Mouse (Mus musculus) CH12.LX (cell line): ENCODE data around the gene Fpgs. TPM values are rescaled to one million over a fixed set of nuclear protein-coding genes. Genes with fewer than 3 reads are reported as not detected.

Source experiments
- DNase-seq: peaks from one replicate; pipeline ENCODE4 v3.0.0-alpha.2; 2013; ENCODE audit errors: extremely low read depth
- H3K27ac ChIP-seq: 2 replicates; pipeline ENCODE4 v1.5.1; 2012; ENCODE audit warnings: low read depth, mild to moderate bottlenecking, control low read depth, moderate library complexity; ENCODE audit not compliant: insufficient read depth
- H3K27me3 ChIP-seq: replicated peaks from 2 replicates; pipeline ENCODE3; 2012; ENCODE audit warnings: inconsistent platforms
- H3K36me3 ChIP-seq, 2 experiments: replicated peaks in 1 of 2; 2 replicates each; pipeline versions ENCODE3 to v1.6.1; 2012; ENCODE audit warnings: inconsistent platforms in 1 of 2, low read length in 1 of 2, mild to moderate bottlenecking in 1 of 2, mixed read lengths in 1 of 2, moderate library complexity in 1 of 2; ENCODE audit not compliant: control insufficient read depth in 1 of 2, insufficient read depth in 1 of 2
- H3K4me1 ChIP-seq, 2 experiments: 2 replicates each; pipeline ENCODE4 v1.6.1; 2012; ENCODE audit warnings: inconsistent platforms in 1 of 2, moderate library complexity in 1 of 2; ENCODE audit not compliant: insufficient read depth in 2 of 2, control insufficient read depth in 1 of 2
- H3K4me2 ChIP-seq: 2 replicates; pipeline ENCODE4 v1.6.1; 2012; ENCODE audit warnings: low read depth, mild to moderate bottlenecking, control low read depth; ENCODE audit not compliant: poor library complexity, insufficient read depth, severe bottlenecking
- H3K4me3 ChIP-seq, 3 experiments: fragments of 150-350 bp in 1 of 3; sonication (generic) in 1 of 3; replicated peaks in 1 of 3; 2 replicates each; pipeline versions ENCODE3 to v1.5.1; 2011 to 2012; ENCODE audit warnings: low read depth in 2 of 3, low read length in 2 of 3, mild to moderate bottlenecking in 2 of 3, moderate library complexity in 2 of 3, control low read depth in 1 of 3, improper control_type of control experiment in 1 of 3, inconsistent platforms in 1 of 3, mixed read lengths in 1 of 3; ENCODE audit not compliant: poor library complexity in 1 of 3
- H3K79me2 ChIP-seq: replicated peaks from 2 replicates; pipeline ENCODE4 v1.6.1; 2012; ENCODE audit warnings: mild to moderate bottlenecking, moderate library complexity; ENCODE audit not compliant: control insufficient read depth, poor library complexity, insufficient read depth, severe bottlenecking; ENCODE audit errors: extremely low read depth
- H3K9ac ChIP-seq: 2 replicates; pipeline ENCODE4 v1.6.1; 2012; ENCODE audit warnings: low read depth, mild to moderate bottlenecking, control low read depth, moderate library complexity; ENCODE audit not compliant: insufficient read depth
- H3K9me3 ChIP-seq: replicated peaks from 2 replicates; pipeline ENCODE3; 2012; ENCODE audit warnings: low read length, inconsistent platforms, mixed read lengths
- BHLHE40 ChIP-seq: IDR thresholded peaks from 2 replicates; pipeline ENCODE4 v1.6.1; 2011; ENCODE audit warnings: mild to moderate bottlenecking, low read depth, low read length, improper control_type of control experiment
- CHD1 ChIP-seq: IDR thresholded peaks from 2 replicates; pipeline ENCODE4 v1.6.1; 2012; ENCODE audit warnings: low read depth, low read length, improper control_type of control experiment, inconsistent platforms
- CHD2 ChIP-seq: IDR thresholded peaks from 2 replicates; pipeline ENCODE4 v1.6.1; 2011; ENCODE audit warnings: low read length, improper control_type of control experiment
- E2F4 ChIP-seq: IDR thresholded peaks from 2 replicates; pipeline ENCODE4 v1.6.1; 2011; ENCODE audit warnings: low read depth, low read length, improper control_type of control experiment; ENCODE audit not compliant: insufficient replicate concordance
- ETS1 ChIP-seq: conservative IDR thresholded peaks from 2 replicates; pipeline ENCODE4 v1.6.1; 2012; ENCODE audit warnings: low read depth, mild to moderate bottlenecking, inconsistent platforms, low read length, improper control_type of control experiment, moderate library complexity
- GABPA ChIP-seq: IDR thresholded peaks from 2 replicates; pipeline ENCODE4 v1.6.1; 2012; ENCODE audit warnings: low read depth, low read length, improper control_type of control experiment, inconsistent platforms; ENCODE audit not compliant: insufficient replicate concordance
- HCFC1 ChIP-seq: IDR thresholded peaks from 2 replicates; pipeline ENCODE4 v1.6.1; 2012; ENCODE audit warnings: low read depth, mild to moderate bottlenecking, inconsistent platforms, low read length, improper control_type of control experiment
- IRF4 ChIP-seq: IDR thresholded peaks from 2 replicates; pipeline ENCODE4 v1.6.1; 2014; ENCODE audit warnings: low read depth, mild to moderate bottlenecking, inconsistent platforms, low read length, improper control_type of control experiment
- KAT2A ChIP-seq: IDR thresholded peaks from 2 replicates; pipeline ENCODE4 v1.6.1; 2012; ENCODE audit warnings: low read length, improper control_type of control experiment, inconsistent platforms; ENCODE audit not compliant: insufficient replicate concordance
- MAFK ChIP-seq: IDR thresholded peaks from 2 replicates; pipeline ENCODE4 v1.6.1; 2011; ENCODE audit warnings: low read length, improper control_type of control experiment; ENCODE audit not compliant: insufficient replicate concordance
- MAX ChIP-seq: IDR thresholded peaks from 2 replicates; pipeline ENCODE4 v1.6.1; 2011; ENCODE audit warnings: low read length, improper control_type of control experiment
- MAZ ChIP-seq: IDR thresholded peaks from 2 replicates; pipeline ENCODE4 v1.6.1; 2012; ENCODE audit warnings: low read depth, mild to moderate bottlenecking, inconsistent platforms, low read length, improper control_type of control experiment, moderate library complexity
- MEF2A ChIP-seq: IDR thresholded peaks from 2 replicates; pipeline ENCODE4 v1.6.1; 2014; ENCODE audit warnings: low read depth, mild to moderate bottlenecking, inconsistent platforms, low read length, improper control_type of control experiment, borderline replicate concordance
- MXI1 ChIP-seq: IDR thresholded peaks from 2 replicates; pipeline ENCODE4 v1.6.1; 2011; ENCODE audit warnings: mild to moderate bottlenecking, low read depth, low read length, improper control_type of control experiment
- NELFE ChIP-seq: IDR thresholded peaks from 2 replicates; pipeline ENCODE4 v1.6.1; 2011; ENCODE audit warnings: low read depth, low read length, improper control_type of control experiment
- NRF1 ChIP-seq: IDR thresholded peaks from 2 replicates; pipeline ENCODE4 v1.6.1; 2014; ENCODE audit warnings: low read depth, mild to moderate bottlenecking, inconsistent platforms, low read length, improper control_type of control experiment, moderate library complexity
- POLR2A ChIP-seq: IDR thresholded peaks from 2 replicates; pipeline ENCODE4 v1.6.1; 2011; ENCODE audit warnings: low read depth, mild to moderate bottlenecking, improper control_type of control experiment, low read length
- POLR2AphosphoS2 ChIP-seq: IDR thresholded peaks from 2 replicates; pipeline ENCODE4 v1.6.1; 2011; ENCODE audit warnings: low read depth, low read length, improper control_type of control experiment
- RAD21 ChIP-seq: IDR thresholded peaks from 2 replicates; pipeline ENCODE4 v1.6.1; 2011; ENCODE audit warnings: low read depth, mild to moderate bottlenecking, low read length, improper control_type of control experiment, moderate library complexity
- TBP ChIP-seq: conservative IDR thresholded peaks from 2 replicates; pipeline ENCODE4 v1.6.1; 2011; ENCODE audit warnings: low read depth, low read length, improper control_type of control experiment
- USF2 ChIP-seq: conservative IDR thresholded peaks from 2 replicates; pipeline ENCODE4 v1.6.1; 2011; ENCODE audit warnings: low read depth, low read length, improper control_type of control experiment
- ZC3H11A ChIP-seq: IDR thresholded peaks from 2 replicates; pipeline ENCODE4 v1.6.1; 2012; ENCODE audit warnings: low read depth, mild to moderate bottlenecking, inconsistent platforms, low read length, improper control_type of control experiment
- ZKSCAN1 ChIP-seq: IDR thresholded peaks from 2 replicates; pipeline ENCODE4 v1.6.1; 2012; ENCODE audit warnings: low read depth, inconsistent platforms, low read length, improper control_type of control experiment, borderline replicate concordance
- ZNF384 ChIP-seq: IDR thresholded peaks from 2 replicates; pipeline ENCODE4 v1.6.1; 2012; ENCODE audit warnings: low read depth, low read length, improper control_type of control experiment, inconsistent platforms
- dilution Hi-C: fragments of 300-500 bp; cut with MboI; formaldehyde crosslinking; loops from 2 replicates; pipeline ENCODE4 v1.14.3; 2020; ENCODE audit warnings: low sequenced_read_pairs; ENCODE audit not compliant: extremely low pct_unique_long_range_greater_than_20kb, extremely low pct_ligation_motif_present
- in situ Hi-C: fragments of 300-500 bp; cut with MboI; formaldehyde crosslinking; loops from 3 replicates; pipeline ENCODE4 v1.14.3; 2019; ENCODE audit warnings: low sequenced_read_pairs, low pct_ligation_motif_present, low pct_unique_long_range_greater_than_20kb, mixed read lengths
- polyA plus RNA-seq: library from polyadenylated mRNA; unstranded; fragments of >175 nt; gene quantifications from 2 replicates; pipeline ENCODE4 v1.2.1, GENCODE M21; 2012; ENCODE audit warnings: low read depth; ENCODE audit not compliant: insufficient read length
- total RNA-seq, 2 experiments: library from RNA; depleted of rRNA; stranded (reverse); fragments of 300-350 nt in 1 of 2; fragments of >200 nt in 1 of 2; gene quantifications; 2 replicates each; pipeline ENCODE4 v1.2.3; 2012 to 2014

Fpgs gene
- total and polyA plus RNA-seq, 3 experiments = 31.8 to 59.2 (median 41.8) TPM

- H3K36me3 ChIP-seq = peaks cover 61 to 87% of the 10 kb centered on the region in 2 experiments
- in situ Hi-C loops (no loop called here), dilution Hi-C loops (no loop called here)
- no peak overlapping the region for H3K4me2 ChIP-seq
- no peak overlapping the region for H3K4me3 ChIP-seq
- no peaks in the 10 kb centered on the region for H3K9me3 ChIP-seq
- H3K4me1 ChIP-seq = peaks cover 9 to 23% of the 10 kb centered on the region in 2 experiments
- no peak for DNase-seq
- H3K79me2 ChIP-seq = peaks cover 2% of the 10 kb centered on the region; the same call in 1 of the 2 replicates
- no peaks in the 10 kb centered on the region for H3K27me3 ChIP-seq
- TF ChIP-seq TBP (no peak), POLR2AphosphoS2 (no peak), ZC3H11A (no peak), KAT2A (no peak), POLR2A (no peak), E2F4 (no peak), NELFE (no peak), CHD1 (no peak), HCFC1 (no peak), RAD21 (no peak), MXI1 (no peak), CHD2 (no peak), MAX (no peak), MAFK (no peak), MEF2A (no peak)
- no peak overlapping the region for H3K9ac ChIP-seq
- H3K27ac ChIP-seq = no peak overlapping the region
These were observed 16.4 kb downstream of the Fpgs start for GRCm38 (mm10) chr2:32687562-32687961.

GRCm38 (mm10) chr2:32686640-32687039, 17.3 kb downstream of the Fpgs start:
- dilution Hi-C loops = no loop called here
- H3K79me2 ChIP-seq = no peaks in the 10 kb centered on the region
- H3K4me2 ChIP-seq = no peak overlapping the region
- H3K4me3 ChIP-seq = no peak overlapping the region
- in situ Hi-C loops = no loop called here
- no peaks in the 10 kb centered on the region for H3K9me3 ChIP-seq
- H3K27me3 ChIP-seq = no peaks in the 10 kb centered on the region
- no peak overlapping the region for H3K9ac ChIP-seq
- peaks cover 6 to 21% of the 10 kb centered on the region in 2 experiments; a peak in 2 of 4 replicates for H3K4me1 ChIP-seq
- TF ChIP-seq CHD1 (no peak), MAZ (no peak), MEF2A (no peak), USF2 (no peak), MAX (no peak), BHLHE40 (no peak), GABPA (no peak), ETS1 (no peak), ZKSCAN1 (no peak), ZNF384 (no peak), NRF1 (no peak), IRF4 (no peak)
- peaks cover 62 to 89% of the 10 kb centered on the region in 2 experiments for H3K36me3 ChIP-seq
- H3K27ac ChIP-seq = no peak overlapping the region
- DNase-seq = no peak
